Mouse (Mus musculus): Measurements from ENCODE around the gene Diaph3. TPM values are rescaled to one million over a fixed set of nuclear protein-coding genes. Genes with fewer than 3 reads are reported as not detected.
"Not testable (repeated sequence)": the region's sequence is repeated elsewhere in the genome, so short reads cannot be mapped to it uniquely, and the experiment has no call there.

Diaph3 gene
- total RNA-seq, 1 experiment from 2014 or later = 71.4 TPM

DNA sequence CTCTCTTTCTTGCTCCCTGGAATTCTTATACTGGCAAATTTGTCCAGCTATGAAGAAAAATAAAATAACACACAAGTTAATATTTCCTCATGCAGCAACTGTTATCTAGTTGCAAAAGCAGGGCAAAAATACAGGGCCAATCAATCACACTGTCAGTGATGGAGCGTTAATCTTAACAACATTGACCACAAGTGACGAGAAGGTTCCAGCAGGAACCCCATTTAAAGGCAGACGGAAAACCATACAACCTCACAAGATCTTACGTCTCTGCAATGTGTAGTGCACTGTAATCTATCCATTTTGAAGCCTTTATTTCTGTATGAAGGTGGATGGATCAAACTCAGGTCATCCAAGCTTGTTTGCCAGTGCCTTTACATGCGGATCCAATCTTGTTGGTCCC lies 49.9 kb downstream of the Diaph3 start:
- ATAC-seq (replicated peaks in 1 of 2; ENCODE audit: insufficient read depth in 1 of 2, low FRiP score in 2 of 2, low TSS enrichment in 1 of 2, low read depth in 1 of 2, poor library complexity in 2 of 2, severe bottlenecking in 2 of 2) = peak; percentile 94 to 95

- ATAC-seq (replicated peaks in 1 of 2; ENCODE audit: insufficient read depth in 1 of 2, low FRiP score in 2 of 2, low TSS enrichment in 1 of 2, low read depth in 1 of 2, poor library complexity in 2 of 2, severe bottlenecking in 2 of 2) = no peak
Observed at GRCm38 (mm10) chr14:87088928-87089327, 52.1 kb downstream of the Diaph3 start.

DNA sequence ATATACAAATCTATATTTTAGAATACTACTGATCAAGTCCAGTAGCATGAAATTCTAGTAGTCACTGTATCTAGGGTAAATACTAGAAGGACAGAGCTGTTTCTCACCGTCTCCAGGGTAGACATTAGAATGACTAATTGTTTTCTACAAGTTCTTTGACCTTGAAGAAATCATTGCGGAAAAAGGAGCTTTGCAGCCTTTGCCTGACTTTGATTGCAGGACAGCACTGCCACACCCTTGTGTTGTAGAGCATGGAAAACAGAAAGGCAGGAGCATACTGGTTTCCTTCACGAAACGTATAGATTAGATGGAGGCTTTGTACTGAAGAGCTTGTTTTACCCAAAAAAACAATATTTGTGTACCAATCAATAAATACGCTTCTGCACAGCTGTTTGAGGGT lies 52.6 kb downstream of the Diaph3 start:
- no peak for ATAC-seq (replicated peaks in 1 of 2; ENCODE audit: insufficient read depth in 1 of 2, low FRiP score in 2 of 2, low TSS enrichment in 1 of 2, low read depth in 1 of 2, poor library complexity in 2 of 2, severe bottlenecking in 2 of 2)

DNA sequence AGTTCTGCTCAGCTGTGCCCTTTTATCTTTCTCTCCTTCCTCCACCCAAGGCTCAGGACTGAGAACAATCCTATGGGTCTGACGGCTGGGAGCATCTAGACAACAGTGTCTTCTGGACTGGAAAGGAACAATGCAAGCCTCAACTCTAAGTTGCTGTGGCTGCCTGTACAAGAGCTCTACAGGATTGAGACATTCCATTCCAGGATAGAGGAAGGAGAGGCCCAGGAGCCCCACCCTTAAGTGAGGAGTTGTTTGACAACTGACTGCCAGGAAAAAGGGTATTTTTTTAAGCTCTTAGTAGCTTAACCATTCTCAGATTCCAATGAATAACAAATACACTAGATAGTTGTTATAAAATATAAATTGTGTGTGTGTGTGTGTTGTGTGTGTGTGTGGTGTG lies 53.0 kb downstream of the Diaph3 start:
- no peak for ATAC-seq (replicated peaks in 1 of 2; ENCODE audit: insufficient read depth in 1 of 2, low FRiP score in 2 of 2, low TSS enrichment in 1 of 2, low read depth in 1 of 2, poor library complexity in 2 of 2, severe bottlenecking in 2 of 2)

DNA sequence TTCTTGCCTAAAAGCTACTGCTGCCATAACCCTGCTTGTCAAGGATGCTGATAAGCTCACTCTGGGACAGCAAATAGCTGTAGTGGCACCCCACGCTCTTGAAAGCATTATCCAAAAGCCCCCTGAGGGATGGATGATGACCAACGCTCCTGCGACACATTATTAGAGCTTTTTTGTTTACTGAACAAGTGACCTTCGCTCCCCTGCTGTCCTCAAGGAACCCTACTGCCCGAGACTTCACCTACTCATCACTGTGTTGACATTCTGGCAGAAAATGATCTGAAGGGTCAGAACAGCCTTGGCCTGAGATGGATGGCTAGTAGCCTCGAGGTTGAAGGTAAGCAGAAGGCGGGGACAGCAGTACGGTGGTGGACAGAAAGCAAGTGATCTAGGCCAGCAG lies 56.1 kb downstream of the Diaph3 start:
- ATAC-seq (replicated peaks in 1 of 2; ENCODE audit: insufficient read depth in 1 of 2, low FRiP score in 2 of 2, low TSS enrichment in 1 of 2, low read depth in 1 of 2, poor library complexity in 2 of 2, severe bottlenecking in 2 of 2) = not testable (repeated sequence)

- no peak for ATAC-seq (replicated peaks in 1 of 2; ENCODE audit: insufficient read depth in 1 of 2, low FRiP score in 2 of 2, low TSS enrichment in 1 of 2, low read depth in 1 of 2, poor library complexity in 2 of 2, severe bottlenecking in 2 of 2)
Observed at GRCm38 (mm10) chr14:87083911-87084310, 57.1 kb downstream of the Diaph3 start.

DNA sequence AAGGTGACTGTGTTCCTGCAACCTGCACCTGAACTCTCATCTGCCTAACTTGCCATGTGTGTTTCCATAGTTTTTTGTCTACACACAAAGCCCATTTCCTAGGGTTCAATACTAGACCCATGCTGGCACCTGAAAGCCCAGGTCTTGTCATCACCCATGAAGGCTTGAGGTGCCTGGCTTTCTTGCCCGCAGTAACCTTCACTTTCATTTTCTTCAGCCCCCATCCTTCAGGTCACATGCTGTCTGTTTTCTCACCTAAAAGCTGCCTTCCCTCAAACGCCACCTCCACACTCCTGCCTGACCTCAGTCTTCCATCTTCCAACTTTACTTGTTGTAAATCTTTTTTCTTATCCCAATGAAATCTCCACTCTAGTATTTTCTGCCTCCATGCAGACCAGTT lies 61.3 kb downstream of the Diaph3 start:
- ATAC-seq (replicated peaks in 1 of 2; ENCODE audit: insufficient read depth in 1 of 2, low FRiP score in 2 of 2, low TSS enrichment in 1 of 2, low read depth in 1 of 2, poor library complexity in 2 of 2, severe bottlenecking in 2 of 2) = peak; percentile 73 to 79

- ATAC-seq (replicated peaks in 1 of 2; ENCODE audit: insufficient read depth in 1 of 2, low FRiP score in 2 of 2, low TSS enrichment in 1 of 2, low read depth in 1 of 2, poor library complexity in 2 of 2, severe bottlenecking in 2 of 2) = no peak
Observed at GRCm38 (mm10) chr14:87075021-87075531, 66.0 kb downstream of the Diaph3 start.

DNA sequence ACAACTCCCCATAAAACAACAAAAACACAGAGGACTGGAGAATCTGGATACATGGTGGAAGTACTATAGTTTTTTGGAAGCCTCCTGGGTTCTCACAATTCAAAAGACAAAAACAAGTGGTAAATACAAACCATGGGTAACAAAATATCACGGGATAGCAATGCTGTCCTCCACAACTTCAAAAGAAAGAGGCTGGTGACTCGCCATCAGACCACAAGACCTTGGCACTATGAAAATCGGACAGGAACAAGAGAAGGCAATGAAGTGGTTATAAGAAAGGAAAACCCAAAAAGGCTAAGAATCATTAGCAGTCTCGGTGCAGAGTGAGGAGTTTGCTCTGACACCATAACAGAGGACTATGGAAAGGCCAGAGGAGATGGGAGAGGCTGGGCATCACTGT lies 76.8 kb downstream of the Diaph3 start:
- ATAC-seq (replicated peaks in 1 of 2; ENCODE audit: insufficient read depth in 1 of 2, low FRiP score in 2 of 2, low TSS enrichment in 1 of 2, low read depth in 1 of 2, poor library complexity in 2 of 2, severe bottlenecking in 2 of 2) = no peak

- ATAC-seq (replicated peaks in 1 of 2; ENCODE audit: insufficient read depth in 1 of 2, low FRiP score in 2 of 2, low TSS enrichment in 1 of 2, low read depth in 1 of 2, poor library complexity in 2 of 2, severe bottlenecking in 2 of 2) = no peak
Observed at GRCm38 (mm10) chr14:87056169-87056568, 84.9 kb downstream of the Diaph3 start.

GRCm38 (mm10) chr14:87051187-87051586 lies 89.8 kb downstream of the Diaph3 start:
- no peak for ATAC-seq (replicated peaks in 1 of 2; ENCODE audit: insufficient read depth in 1 of 2, low FRiP score in 2 of 2, low TSS enrichment in 1 of 2, low read depth in 1 of 2, poor library complexity in 2 of 2, severe bottlenecking in 2 of 2)

DNA sequence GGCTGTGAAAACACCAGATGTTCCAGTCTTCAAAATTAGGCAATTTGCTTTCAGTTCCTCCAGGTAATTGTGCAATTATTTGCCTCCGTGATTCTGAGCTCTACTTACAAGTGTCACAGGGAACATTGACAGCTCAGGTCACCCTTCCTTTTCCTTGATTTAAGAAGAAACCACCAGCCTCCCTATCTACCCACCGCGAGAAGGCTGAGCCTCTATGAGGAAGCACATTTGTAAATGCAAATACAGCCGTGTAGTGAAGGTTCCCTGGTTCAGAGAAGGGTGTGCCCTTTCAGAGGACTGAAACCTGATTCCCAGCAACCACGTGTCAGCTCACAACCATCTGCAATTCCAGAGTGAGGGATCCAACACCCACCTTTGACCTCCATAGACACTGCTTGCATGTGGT lies 96.6 kb downstream of the Diaph3 start:
- ATAC-seq (replicated peaks in 1 of 2; ENCODE audit: insufficient read depth in 1 of 2, low FRiP score in 2 of 2, low TSS enrichment in 1 of 2, low read depth in 1 of 2, poor library complexity in 2 of 2, severe bottlenecking in 2 of 2) = peak; percentile 87 to 92

- no peak for ATAC-seq (replicated peaks in 1 of 2; ENCODE audit: insufficient read depth in 1 of 2, low FRiP score in 2 of 2, low TSS enrichment in 1 of 2, low read depth in 1 of 2, poor library complexity in 2 of 2, severe bottlenecking in 2 of 2)
Observed at GRCm38 (mm10) chr14:87020240-87020639, 120.8 kb downstream of the Diaph3 start.

DNA sequence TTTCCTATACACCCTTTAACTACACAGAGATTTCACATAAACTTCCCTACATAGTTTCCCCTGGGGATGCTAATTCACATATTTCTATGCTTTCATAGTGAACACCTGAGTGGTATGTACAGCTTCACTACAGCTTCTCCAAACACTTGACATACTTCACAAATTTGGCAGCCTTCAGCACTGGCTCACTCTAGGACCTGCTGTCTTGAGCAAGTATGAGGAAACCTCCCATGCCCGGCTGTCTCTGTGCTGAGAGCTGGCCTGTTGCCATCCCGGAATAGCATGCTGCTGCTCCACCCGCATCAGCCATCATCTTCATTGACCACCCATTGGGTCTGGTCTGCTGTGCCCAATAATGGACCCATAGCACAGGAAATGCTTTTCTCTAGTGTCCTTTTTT lies 121.3 kb downstream of the Diaph3 start:
- ATAC-seq (replicated peaks in 1 of 2; ENCODE audit: insufficient read depth in 1 of 2, low FRiP score in 2 of 2, low TSS enrichment in 1 of 2, low read depth in 1 of 2, poor library complexity in 2 of 2, severe bottlenecking in 2 of 2) = no peak

DNA sequence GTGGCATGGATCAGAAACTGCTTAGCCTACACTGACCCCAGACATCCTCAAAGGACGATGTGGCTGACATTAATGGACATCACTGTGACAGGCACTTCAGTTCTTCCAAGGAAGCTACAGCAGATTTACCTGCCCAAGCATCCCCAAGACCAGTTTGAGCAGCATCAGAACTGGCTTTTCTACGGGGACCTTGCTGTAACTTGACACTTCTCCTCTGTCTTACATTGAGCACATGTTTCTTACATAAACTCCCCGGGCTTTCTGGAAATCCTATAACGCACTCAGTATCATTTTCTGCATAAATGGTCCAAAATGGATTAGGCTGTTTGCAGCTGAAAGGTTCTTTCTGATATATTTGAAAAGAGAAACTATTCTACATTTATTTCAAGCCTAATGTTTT lies 143.7 kb downstream of the Diaph3 start:
- no peak for ATAC-seq (replicated peaks in 1 of 2; ENCODE audit: insufficient read depth in 1 of 2, low FRiP score in 2 of 2, low TSS enrichment in 1 of 2, low read depth in 1 of 2, poor library complexity in 2 of 2, severe bottlenecking in 2 of 2)

DNA sequence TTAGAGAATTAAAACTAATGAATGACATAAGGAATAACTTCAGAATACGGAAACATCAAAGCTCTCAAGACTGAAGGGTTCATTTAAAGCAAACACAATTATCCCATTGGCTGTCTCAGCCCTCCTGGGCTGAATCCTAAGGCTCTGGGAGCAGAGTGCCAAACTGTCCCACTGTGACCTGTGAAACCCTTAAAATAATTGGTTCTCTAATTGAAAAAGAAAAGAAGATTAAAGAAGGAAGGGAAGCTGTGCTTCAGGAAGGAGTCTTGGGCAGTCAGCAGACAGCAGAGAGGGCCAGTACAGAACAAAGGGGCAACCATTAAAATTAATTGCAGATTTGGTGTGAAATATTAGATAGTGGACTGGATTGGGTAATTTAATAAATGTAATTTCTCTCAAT lies 189.9 kb downstream of the Diaph3 start:
- ATAC-seq (replicated peaks in 1 of 2; ENCODE audit: insufficient read depth in 1 of 2, low FRiP score in 2 of 2, low TSS enrichment in 1 of 2, low read depth in 1 of 2, poor library complexity in 2 of 2, severe bottlenecking in 2 of 2) = no peak

DNA sequence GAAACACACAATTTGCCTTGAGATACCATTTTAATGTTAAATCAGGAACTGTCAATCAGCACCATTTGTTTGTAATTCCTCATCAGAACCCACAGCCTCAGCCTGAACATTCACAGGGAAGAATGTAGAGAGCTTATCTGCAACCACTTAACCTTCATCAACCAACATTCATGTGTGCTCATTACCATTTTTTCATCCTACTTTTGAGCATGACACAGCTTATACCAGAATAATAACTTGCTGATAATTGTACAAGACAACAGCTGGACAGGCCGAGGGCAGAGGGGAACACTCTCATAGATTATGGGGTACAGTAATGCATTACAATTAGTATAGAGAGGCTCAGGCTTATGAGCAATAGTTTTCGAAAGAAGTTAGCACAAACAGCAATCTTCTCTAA lies 203.1 kb downstream of the Diaph3 start:
- no peak for ATAC-seq (replicated peaks in 1 of 2; ENCODE audit: insufficient read depth in 1 of 2, low FRiP score in 2 of 2, low TSS enrichment in 1 of 2, low read depth in 1 of 2, poor library complexity in 2 of 2, severe bottlenecking in 2 of 2)

DNA sequence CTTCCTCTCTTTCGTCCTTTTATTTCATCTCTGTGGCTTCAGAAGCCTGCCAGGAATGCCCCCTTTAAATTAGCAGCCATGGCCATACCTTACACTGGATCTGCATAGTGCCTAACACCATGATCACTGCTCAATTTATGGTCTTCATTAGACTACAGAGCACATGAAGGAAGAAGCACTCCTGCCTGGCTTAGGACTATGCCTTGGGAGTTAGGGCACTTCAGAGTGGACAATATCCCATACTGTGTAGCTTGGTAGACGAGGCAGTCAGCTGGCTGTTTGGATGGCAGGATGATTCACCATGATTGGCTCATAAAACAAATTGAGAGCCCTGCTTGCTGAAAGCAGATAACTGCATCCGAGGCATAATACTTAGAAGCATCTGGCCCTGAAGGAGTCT lies 204.6 kb downstream of the Diaph3 start:
- ATAC-seq (replicated peaks in 1 of 2; ENCODE audit: insufficient read depth in 1 of 2, low FRiP score in 2 of 2, low TSS enrichment in 1 of 2, low read depth in 1 of 2, poor library complexity in 2 of 2, severe bottlenecking in 2 of 2) = no peak

DNA sequence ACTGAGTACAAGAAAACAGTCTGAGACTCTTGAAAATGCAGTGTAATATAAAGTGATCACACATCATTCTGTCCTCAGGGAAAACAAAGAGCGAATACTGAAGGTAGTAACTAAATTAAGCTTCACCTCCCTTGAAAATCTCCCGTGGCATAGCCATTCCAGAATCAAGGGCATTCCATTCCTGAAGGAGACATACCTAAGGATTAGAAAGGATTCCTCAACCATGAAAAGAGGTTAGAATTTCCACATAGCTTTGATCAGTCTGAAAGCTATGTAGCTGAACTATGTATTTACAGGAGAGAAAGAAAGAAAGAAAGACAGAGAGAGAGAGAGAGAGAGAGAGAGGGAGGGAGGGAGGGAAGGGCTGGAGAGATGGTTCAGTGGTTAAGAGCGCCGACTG lies 210.3 kb downstream of the Diaph3 start:
- no peak for ATAC-seq (replicated peaks in 1 of 2; ENCODE audit: insufficient read depth in 1 of 2, low FRiP score in 2 of 2, low TSS enrichment in 1 of 2, low read depth in 1 of 2, poor library complexity in 2 of 2, severe bottlenecking in 2 of 2)

- ATAC-seq (replicated peaks in 1 of 2; ENCODE audit: insufficient read depth in 1 of 2, low FRiP score in 2 of 2, low TSS enrichment in 1 of 2, low read depth in 1 of 2, poor library complexity in 2 of 2, severe bottlenecking in 2 of 2) = no peak
Observed at GRCm38 (mm10) chr14:86926827-86927226, 214.2 kb downstream of the Diaph3 start.
